Mouse (Mus musculus) stomach, postnatal 0 days (tissue): ENCODE measurements at regions not wholly inside any gene's neighbourhood (a gene's known extent, or its start where the extent isn't known, plus 50 kb on each side); places are given as distances from the start of the nearest gene placed in this dataset.

ENCODE experiments used
- CTCF ChIP-seq: IDR thresholded peaks from 2 replicates; pipeline ENCODE4 v1.5.1; 2016; ENCODE audit warnings: antibody characterized with exemption, low read depth, mild to moderate bottlenecking, moderate library complexity
- EP300 ChIP-seq: optimal IDR thresholded peaks from 2 replicates; pipeline ENCODE3; 2016; ENCODE audit warnings: antibody characterized with exemption

DNA sequence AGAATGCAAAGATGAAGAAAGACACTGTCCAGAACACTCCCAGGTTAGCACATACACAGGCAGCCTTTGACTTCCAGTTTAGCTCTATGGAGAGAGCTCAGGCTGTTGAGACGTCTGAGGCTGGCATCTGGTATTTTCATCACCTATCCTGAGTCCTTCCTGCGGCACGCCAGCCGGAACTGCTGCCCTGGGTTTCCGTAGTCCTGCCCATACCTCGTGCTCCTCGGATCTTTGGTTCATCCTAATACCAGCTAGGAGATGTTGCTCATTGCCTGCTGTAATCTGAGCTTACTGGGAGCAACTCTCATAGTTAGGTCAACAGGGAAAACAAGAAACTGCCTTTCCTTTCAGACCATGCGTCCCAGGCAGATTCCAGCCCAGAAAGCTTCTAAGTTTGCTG lies 79.8 kb upstream of the Gas1 start:
- TF ChIP-seq CTCF: no peak
- no peak for TF ChIP-seq EP300
